Mouse (Mus musculus) left cerebral cortex, adult 8-10 months (tissue): ENCODE results near the gene Gm7029. TPM values are rescaled to one million over a fixed set of nuclear protein-coding genes. Genes with fewer than 3 reads are reported as not detected.

Source experiments
- DNase-seq, 2 experiments: peaks; one replicate each; pipeline ENCODE4 v3.0.0; 2022; ENCODE audit warnings: low spot score in 2 of 2
- microRNA-seq, 2 experiments: library from miRNA; unstranded; fragments of <30 nt; microRNA quantifications; one replicate each; pipeline ENCODE4 v1.2.0; 2022
- total RNA-seq, 4 experiments: library from RNA; stranded (reverse); gene quantifications; 2 replicates each; pipeline ENCODE4 v1.2.4; 2022

The Gm7029 gene
- total RNA-seq, 4 experiments from 2014 or later, result not detected

- DNase-seq, result no peak
Observed at GRCm38 (mm10) chr17:33913264-33913663, 39.6 kb downstream of the Gm7029 start.

- DNase-seq, result no peak
Observed at GRCm38 (mm10) chr17:33913905-33914304, 40.3 kb downstream of the Gm7029 start.

GRCm38 (mm10) chr17:33914969-33915391 is 41.3 kb downstream of the Gm7029 start:
- peak in 1 of 2 experiments; percentile 9 for DNase-seq

- peak; percentile 94 to 97 for DNase-seq
Observed at GRCm38 (mm10) chr17:33915671-33916250, 42.1 kb downstream of the Gm7029 start, which contains the start of the genes Tapbp and Zbtb22. Tapbp (plus strand) TSS chr17:33915899. Zbtb22 (plus strand) TSS chr17:33915904.

- DNase-seq, result peak in 1 of 2 experiments; percentile 28
Observed at GRCm38 (mm10) chr17:33916294-33916693, 42.7 kb downstream of the Gm7029 start.

GRCm38 (mm10) chr17:33916847-33917655 is 43.4 kb downstream of the Gm7029 start:
- peak in 1 of 2 experiments; percentile 36 for DNase-seq

GRCm38 (mm10) chr17:33917656-33918292 is 44.1 kb downstream of the Gm7029 start:
- peak in 1 of 2 experiments; percentile 26 for DNase-seq

- peak in 1 of 2 experiments; percentile 31 for DNase-seq
Observed at GRCm38 (mm10) chr17:33918293-33919203, 44.9 kb downstream of the Gm7029 start.

GRCm38 (mm10) chr17:33919351-33920281 is 46.0 kb downstream of the Gm7029 start:
- DNase-seq, result peak; percentile 47 to 49

- peak; percentile 67 to 72 for DNase-seq
Observed at GRCm38 (mm10) chr17:33920282-33921097, 46.9 kb downstream of the Gm7029 start.

- peak in 1 of 2 experiments; percentile 8 for DNase-seq
Observed at GRCm38 (mm10) chr17:33921361-33921760, 47.7 kb downstream of the Gm7029 start.

Small RNAs within 50 kb of the gene (microRNA-seq; reads per million reads assigned to microRNA genes)
- 0 reads per million in 2 experiments for gene Gm27740

Other genes starting within 250 kb of the Gm7029 start
- gene Zfp414, start 244.7 kb upstream of the Gm7029 start, total RNA-seq, result 10 to 100 TPM; 49.7 to 56.8 (median 52.8) TPM
- under 1 TPM in 1 of 4 experiments, not detected in 3; 0.37 TPM for gene Pram1, start 235.8 kb upstream of the Gm7029 start, total RNA-seq
- gene Hnrnpm, start 187.0 kb upstream of the Gm7029 start, total RNA-seq, result 100 to 1,000 TPM in 3 of 4 experiments, 10 to 100 TPM in 1; 92.0 to 129 (median 113) TPM
- 10 to 100 TPM; 85.6 to 95.3 (median 89.9) TPM for gene March2, start 155.2 kb upstream of the Gm7029 start, total RNA-seq
- 100 to 1,000 TPM; 351 to 365 (median 357) TPM for gene Rab11b, start 113.3 kb upstream of the Gm7029 start, total RNA-seq
- 1 to 10 TPM; 2.3 to 3.2 (median 2.5) TPM for gene Angptl4, start 92.0 kb upstream of the Gm7029 start, total RNA-seq
- gene Kank3, start 63.3 kb upstream of the Gm7029 start, total RNA-seq, result 10 to 100 TPM; 27.6 to 33.8 (median 31.5) TPM
- 100 to 1,000 TPM; 672 to 810 (median 775) TPM for gene Rps28, start 49.3 kb upstream of the Gm7029 start, total RNA-seq
- 100 to 1,000 TPM; 193 to 206 (median 201) TPM for gene Ndufa7, start 49.3 kb upstream of the Gm7029 start, total RNA-seq
- gene Cd320, start 30.7 kb upstream of the Gm7029 start, total RNA-seq, result 10 to 100 TPM; 23.3 to 27.1 (median 24.8) TPM
- gene Kifc1, start 16.8 kb downstream of the Gm7029 start, total RNA-seq, result 1 to 10 TPM; 2.0 to 3.0 (median 2.9) TPM
- 1 to 10 TPM in 2 of 4 experiments, not detected in 2; 1.3 to 1.6 TPM for gene Platr17, start 31.3 kb downstream of the Gm7029 start, total RNA-seq
- gene Daxx, start 35.6 kb downstream of the Gm7029 start, total RNA-seq, result 10 to 100 TPM; 24.0 to 31.9 (median 27.1) TPM
- gene Tapbp, start 42.1 kb downstream of the Gm7029 start, total RNA-seq, result 10 to 100 TPM; 53.0 to 74.3 (median 56.5) TPM
- 10 to 100 TPM; 36.8 to 44.6 (median 41.3) TPM for gene Zbtb22, start 42.1 kb downstream of the Gm7029 start, total RNA-seq
- gene Rgl2, start 55.7 kb downstream of the Gm7029 start, total RNA-seq, result 10 to 100 TPM; 48.9 to 73.4 (median 60.6) TPM
- gene Pfdn6, start 66.5 kb downstream of the Gm7029 start, total RNA-seq, result 100 to 1,000 TPM in 1 of 4 experiments, 10 to 100 TPM in 3; 81.6 to 112 (median 95.7) TPM
- 10 to 100 TPM; 10.9 to 14.7 (median 13.7) TPM for gene Wdr46, start 66.8 kb downstream of the Gm7029 start, total RNA-seq
- 1 to 10 TPM; 5.8 to 6.9 (median 6.2) TPM for gene B3galt4, start 77.7 kb downstream of the Gm7029 start, total RNA-seq
- 10 to 100 TPM; 70.6 to 79.6 (median 72.8) TPM for gene Vps52, start 82.0 kb downstream of the Gm7029 start, total RNA-seq
- gene Rps18, start 82.2 kb downstream of the Gm7029 start, total RNA-seq, result 100 to 1,000 TPM; 328 to 351 (median 339) TPM
- gene H2-K1, start 126.5 kb downstream of the Gm7029 start, total RNA-seq, result 10 to 100 TPM; 31.2 to 66.9 (median 50.2) TPM
- 10 to 100 TPM; 31.4 to 43.5 (median 36.1) TPM for gene Ring1, start 150.8 kb downstream of the Gm7029 start, total RNA-seq
- 10 to 100 TPM; 45.6 to 50.2 (median 46.4) TPM for gene H2-Ke6, start 154.2 kb downstream of the Gm7029 start, total RNA-seq
- 10 to 100 TPM; 91.2 to 98.6 (median 95.0) TPM for gene Slc39a7, start 157.8 kb downstream of the Gm7029 start, total RNA-seq
- 10 to 100 TPM; 72.8 to 87.6 (median 78.1) TPM for gene Rxrb, start 158.0 kb downstream of the Gm7029 start, total RNA-seq
- 10 to 100 TPM; 12.6 to 18.0 (median 16.8) TPM for gene Col11a2, start 165.6 kb downstream of the Gm7029 start, total RNA-seq
- 1 to 10 TPM in 2 of 4 experiments, under 1 TPM in 1, not detected in 1; 0.44 to 2.2 (median 1.7) TPM for gene H2-Oa, start 218.5 kb downstream of the Gm7029 start, total RNA-seq
- 10 to 100 TPM; 20.7 to 35.3 (median 30.7) TPM for gene H2-DMa, start 245.7 kb downstream of the Gm7029 start, total RNA-seq
- gene Brd2, start 248.8 kb downstream of the Gm7029 start, total RNA-seq, result 100 to 1,000 TPM; 181 to 210 (median 190) TPM